Mouse (Mus musculus): Measurements from ENCODE around the gene Cfap65.
A peak's percentile ranks its signal among the peaks of the same experiment; 100 is the strongest.

Gene Cfap65

GRCm38 (mm10) chr1:74936221-74936830 lies 927 bp upstream of the Cfap65 start:
- DNase-seq: no peak

DNA sequence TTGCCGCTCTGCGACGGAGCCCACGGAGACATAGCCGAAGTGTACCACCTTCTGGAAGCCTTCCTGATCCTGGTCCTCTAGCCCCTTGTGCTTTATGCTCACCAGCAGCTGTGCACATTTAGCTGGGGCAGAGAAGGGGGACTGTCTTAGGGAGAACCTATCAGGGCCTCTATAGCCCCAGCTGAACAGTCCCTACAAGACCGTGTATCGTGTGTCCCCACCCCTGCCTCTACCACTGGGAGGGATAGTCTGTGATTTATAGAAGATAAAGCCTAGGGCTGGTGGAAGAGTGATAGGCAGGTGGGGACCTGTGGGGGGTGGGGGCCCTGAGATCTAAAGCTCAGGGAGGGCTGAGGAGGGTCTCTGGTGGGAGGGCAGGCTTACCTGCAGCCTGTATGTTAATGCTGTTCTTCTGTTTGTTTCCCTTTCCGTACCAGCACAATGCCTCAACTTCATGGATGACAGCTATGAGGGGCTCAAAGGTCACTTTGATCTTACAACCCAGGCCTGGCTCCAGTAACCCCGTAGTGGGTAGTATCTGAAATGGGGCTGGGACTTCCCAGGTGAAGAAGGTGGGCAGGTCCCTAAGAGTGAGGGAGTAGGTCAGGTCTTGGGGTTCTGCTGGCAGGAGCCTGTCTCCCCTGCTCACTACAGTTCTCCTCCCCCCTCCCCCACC lies 7.6 kb downstream of the Cfap65 start:
- no peak for DNase-seq

- no peak for DNase-seq
These were observed 8.7 kb downstream of the Cfap65 start for GRCm38 (mm10) chr1:74926721-74927120.

DNA sequence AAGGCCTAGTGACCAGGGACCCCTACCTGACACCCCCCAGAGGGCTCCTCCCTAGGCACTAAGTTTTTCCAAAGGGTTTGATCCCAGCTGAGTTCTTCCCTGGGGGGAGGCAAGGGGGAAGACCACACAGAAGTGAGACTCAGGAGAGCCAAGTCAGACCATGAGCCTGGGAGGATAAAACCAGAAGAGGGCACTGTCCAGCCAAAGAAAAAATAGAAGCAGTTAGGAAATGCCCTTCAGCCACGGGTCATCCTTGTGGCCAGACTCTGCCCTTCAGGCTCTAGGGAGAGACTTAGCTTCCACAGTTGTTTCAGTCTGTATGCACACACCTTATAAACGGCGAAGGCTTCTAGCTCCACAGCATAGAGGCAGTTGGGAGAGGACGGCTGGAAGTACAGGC lies 10.9 kb downstream of the Cfap65 start:
- no peak for DNase-seq

DNA sequence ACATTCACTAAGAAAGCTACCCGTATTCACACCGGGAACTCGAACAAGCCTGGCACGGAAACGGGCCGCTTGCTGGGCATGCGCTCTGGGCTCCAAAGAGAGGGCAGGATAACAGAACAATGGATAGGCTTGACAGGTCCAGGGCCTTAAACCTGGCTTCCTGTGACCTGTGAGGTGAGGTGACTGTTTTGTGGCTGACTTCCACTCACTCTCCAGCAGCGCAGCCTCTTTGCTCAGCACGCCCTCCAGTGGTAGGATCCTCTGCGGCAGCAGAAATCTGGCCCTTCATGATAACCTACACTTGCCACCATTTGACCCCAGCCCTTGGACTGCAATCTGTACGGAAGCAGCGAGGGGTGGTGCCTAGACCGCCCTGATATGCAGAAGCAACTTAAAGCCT lies 19.7 kb downstream of the Cfap65 start:
- DNase-seq: no peak

GRCm38 (mm10) chr1:74902191-74902590 lies 33.2 kb downstream of the Cfap65 start:
- DNase-seq: no peak

DNA sequence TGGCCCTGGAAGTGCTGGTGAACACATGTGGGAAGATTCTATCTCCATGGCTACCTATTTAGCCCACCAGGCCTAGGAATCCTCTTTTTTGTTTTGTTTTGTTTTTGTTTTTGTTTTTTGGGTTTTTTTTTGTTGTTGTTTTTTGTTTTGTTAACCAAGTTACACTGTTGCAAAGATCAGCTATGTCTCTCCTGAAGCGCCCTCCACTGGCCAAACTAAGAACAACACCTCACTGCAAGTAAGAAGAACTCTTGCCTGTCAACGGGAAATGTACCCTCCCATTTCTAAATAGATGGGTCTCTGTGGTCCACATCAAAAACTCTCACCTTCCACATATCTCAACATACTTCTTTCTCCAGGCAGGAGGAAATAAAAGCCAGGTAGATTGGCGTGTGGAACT lies 33.7 kb downstream of the Cfap65 start:
- DNase-seq: peak in 1 of 2 experiments; percentile 48

GRCm38 (mm10) chr1:74900341-74901285 lies 34.8 kb downstream of the Cfap65 start:
- no peak for DNase-seq

DNA sequence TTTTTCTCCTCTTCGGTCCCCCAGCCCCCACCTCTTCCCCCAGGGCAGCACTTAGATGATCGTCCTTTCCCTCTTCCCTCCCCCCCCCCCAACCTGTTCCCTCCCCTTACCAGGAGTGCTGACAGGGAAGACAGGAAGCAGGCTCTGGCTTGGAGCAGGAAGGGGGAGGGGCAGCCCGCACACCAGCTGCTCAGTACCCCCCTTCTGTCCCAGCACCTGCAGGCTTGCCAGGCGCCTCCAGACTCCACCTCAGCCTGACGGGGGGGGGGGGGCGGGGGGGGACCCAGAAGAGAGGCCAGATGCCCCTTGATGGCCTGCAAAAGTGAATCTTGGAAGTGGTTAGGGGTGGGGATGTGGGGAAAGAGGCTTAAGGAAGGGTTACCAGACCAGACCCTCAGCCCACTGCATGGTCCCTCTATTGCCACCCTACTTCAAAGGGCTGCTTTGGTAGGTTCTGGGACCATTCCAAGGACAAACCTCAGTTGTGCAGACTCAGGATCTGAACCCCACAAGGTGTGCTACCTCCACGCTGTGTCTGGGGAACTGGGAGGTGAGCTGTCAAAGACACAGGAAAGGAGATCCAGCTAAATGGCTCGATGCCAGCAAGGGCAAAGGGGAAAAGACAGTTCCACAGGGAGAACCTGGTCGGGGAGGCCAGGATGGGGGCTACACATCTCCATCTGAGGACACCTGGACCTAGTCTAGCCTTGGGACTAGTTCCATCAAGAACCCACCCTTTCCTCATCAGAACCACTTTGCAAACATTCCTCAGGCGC lies 36.6 kb downstream of the Cfap65 start:
- no peak for DNase-seq

DNA sequence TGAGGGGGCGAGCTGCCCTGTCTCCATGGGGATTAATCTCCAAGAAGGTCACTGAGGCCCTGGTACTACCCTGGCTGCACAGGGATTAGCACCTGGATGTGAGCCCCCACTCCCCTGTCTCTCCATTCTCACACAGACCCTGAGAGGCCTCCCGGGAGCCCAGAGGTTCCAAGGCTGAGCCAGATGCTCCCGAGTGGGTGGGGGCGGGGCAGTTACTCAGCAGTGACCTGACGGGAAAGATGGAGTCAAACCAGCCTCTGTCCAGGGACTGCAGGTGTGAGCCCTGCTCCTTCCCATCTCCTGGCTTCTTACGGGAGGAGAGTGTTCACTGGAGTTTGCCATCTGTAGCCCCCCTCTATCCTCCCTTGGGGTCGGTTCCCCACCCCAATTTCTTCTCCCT lies 37.4 kb downstream of the Cfap65 start:
- DNase-seq: no peak

- peak in 1 of 2 experiments; percentile 51 for DNase-seq
These were observed 40.4 kb downstream of the Cfap65 start for GRCm38 (mm10) chr1:74894966-74895365.

- peak in 1 of 2 experiments; percentile 11 for DNase-seq
These were observed 42.1 kb downstream of the Cfap65 start, which contains the start of gene Cryba2 for GRCm38 (mm10) chr1:74893134-74893855. TSS of gene Cryba2 (minus strand) at chr1:74893143.

DNA sequence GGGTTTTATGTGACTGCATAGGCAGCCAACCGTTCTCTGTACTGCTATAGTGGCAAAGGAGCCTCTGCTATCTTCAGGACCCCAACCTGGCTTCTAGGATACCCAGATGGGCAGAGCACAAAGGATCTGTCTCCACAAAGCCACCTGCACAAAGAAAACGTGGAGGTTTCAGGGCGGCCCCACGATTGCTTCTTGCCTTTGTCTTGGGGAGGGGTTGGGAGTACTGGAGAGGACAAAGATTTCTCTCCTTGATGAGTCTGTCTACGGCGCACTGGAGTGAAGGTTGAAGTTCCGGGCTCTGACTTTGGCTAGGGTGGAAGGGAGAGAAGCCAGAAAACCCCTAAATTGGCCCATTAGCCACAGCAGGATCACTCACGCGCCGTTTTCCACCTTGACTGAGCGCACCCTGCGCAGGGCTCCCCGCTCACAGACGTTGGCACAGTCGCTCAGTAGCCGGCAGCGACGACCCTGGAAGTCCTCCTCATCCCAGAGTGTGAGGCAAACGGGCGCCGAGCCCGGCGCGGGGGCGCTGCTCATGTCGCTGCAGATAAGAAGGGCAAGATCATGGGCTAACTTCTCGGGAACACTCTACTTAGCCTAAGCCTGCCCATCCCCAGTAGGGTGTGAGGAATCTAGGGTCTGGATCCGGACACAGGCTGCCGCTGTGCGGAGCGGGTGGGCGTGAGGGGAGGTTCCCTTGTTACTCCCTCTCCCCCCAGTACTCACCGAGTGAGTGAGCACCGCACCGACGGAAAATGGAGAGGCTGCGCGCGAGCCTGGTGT lies 42.9 kb downstream of the Cfap65 start:
- DNase-seq: no peak

- no peak for DNase-seq
These were observed 43.9 kb downstream of the Cfap65 start for GRCm38 (mm10) chr1:74891513-74891912.

DNA sequence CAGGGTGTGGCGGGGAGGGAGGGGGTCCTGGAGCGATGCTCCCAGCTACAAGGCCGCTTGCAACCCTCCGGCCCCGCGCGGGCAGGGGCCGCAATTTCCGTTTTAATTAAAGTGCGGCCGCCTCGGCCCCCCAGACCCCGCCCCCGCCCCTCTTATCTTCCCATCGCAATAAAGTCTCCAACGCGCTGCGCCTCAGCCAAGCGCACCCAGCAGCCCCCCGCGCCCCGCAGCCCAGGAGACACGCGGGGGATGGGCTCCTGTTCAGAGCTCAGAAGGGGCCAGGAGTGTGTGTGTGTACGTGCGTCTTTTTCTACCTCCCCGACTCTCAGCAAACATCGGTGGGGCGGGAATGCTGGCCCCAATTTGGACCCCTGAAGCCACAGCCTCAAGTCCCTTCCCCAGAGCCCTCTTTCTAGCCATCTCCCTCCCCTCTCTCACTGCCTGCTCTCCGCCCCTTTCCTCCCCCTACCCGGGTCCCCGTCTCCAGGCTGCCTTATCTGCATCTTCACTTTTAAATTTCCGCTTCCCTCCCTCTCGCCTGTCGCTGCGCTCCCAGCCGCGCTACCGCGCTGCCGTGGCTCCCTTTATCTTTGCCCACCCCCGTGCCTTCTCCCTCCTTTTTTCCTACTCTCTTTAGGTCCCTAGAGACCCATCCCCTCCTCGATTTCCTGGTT lies 49.9 kb downstream of the Cfap65 start, which contains the start of gene Fev:
Gene Fev, minus strand, starts transcription at position 51 of the 674 bp plus-strand sequence.
- no peak for DNase-seq

GRCm38 (mm10) chr1:74884196-74885141 lies 50.9 kb downstream of the Cfap65 start:
- DNase-seq: no peak

DNA sequence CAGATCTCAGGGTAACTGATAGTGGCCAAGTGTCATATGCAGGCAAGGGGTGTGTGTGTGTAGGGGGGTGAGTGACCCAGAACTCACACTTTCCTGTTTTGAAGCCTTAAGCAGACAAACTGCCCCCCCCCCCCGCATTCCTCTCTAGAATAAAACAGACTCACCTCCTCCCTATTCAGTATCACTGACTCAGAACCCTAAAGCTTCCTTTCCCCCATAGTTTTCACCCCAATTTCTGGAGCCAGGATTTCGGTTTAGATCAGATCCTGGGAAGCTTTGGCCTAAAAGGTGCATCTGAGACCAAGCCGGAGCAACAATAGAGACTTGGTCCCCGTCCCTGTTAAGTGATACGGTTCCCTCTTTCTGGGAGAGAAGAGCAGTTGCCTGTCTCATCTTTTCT lies 52.0 kb downstream of the Cfap65 start:
- DNase-seq: no peak

GRCm38 (mm10) chr1:74882828-74883227 lies 52.6 kb downstream of the Cfap65 start:
- no peak for DNase-seq

DNA sequence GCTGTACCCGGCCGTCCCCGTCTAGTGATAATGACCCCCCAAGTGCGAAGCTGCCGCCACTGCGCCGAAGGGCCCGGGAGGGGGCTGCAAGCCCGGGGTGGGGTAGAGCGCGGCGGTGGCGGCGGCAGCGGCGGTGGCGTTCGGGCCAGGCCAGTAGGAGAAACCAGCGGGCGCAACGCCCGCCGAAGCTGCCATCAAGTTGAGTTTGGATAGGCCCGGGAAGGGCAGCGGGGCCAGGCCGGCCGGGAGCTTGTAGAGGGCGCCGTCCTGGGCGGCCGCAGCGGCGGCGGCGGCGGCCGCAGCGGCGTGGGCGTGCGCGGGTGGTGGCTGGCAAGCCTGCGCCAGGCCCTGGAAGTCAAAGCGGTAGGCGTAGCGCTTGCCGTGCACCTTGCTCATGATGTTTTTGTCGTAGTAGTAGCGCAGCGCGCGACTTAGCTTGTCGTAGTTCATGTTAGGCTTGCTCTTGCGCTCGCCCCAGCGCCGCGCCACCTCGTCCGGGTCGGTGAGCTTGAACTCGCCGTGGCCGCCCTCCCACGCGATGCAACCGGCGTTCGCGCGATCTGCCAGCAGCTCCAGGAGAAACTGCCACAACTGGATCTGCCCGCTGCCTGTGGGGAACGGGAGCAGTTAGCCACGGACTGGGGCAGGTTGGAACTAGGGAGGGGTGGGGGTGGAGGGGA lies 53.2 kb downstream of the Cfap65 start:
- DNase-seq: no peak
